Mouse (Mus musculus) midbrain, postnatal 0 days (tissue): ENCODE measurements around the gene Rnf19b. TPM values are rescaled to one million over a fixed set of nuclear protein-coding genes. Genes with fewer than 3 reads are reported as not detected.

Experiments
- ATAC-seq: fragments of 200-750 bp; cut with Nextera tagmentation; 2 replicates; pipeline ENCODE4 v1.8.0; 2017; ENCODE audit warnings: moderate number of reproducible peaks, mild to moderate bottlenecking, moderate TSS enrichment, moderate library complexity; ENCODE audit not compliant: low FRiP score
- DNase-seq: peaks from one replicate; pipeline ENCODE4 v3.0.0-alpha.2; 2015; ENCODE audit warnings: low spot score
- H3K27ac ChIP-seq: fragments of 300-500 bp; sonication (generic); 2 replicates; pipeline ENCODE4 v1.5.1; 2014; ENCODE audit warnings: low read depth, mild to moderate bottlenecking, low read length, mixed read lengths
- H3K27me3 ChIP-seq: fragments of 300-500 bp; sonication (generic); 2 replicates; pipeline ENCODE4 v1.6.1; 2014; ENCODE audit warnings: low read length, control low read depth, mixed read lengths; ENCODE audit not compliant: insufficient read depth
- H3K36me3 ChIP-seq: fragments of 300-500 bp; sonication (generic); 2 replicates; pipeline ENCODE4 v1.6.1; 2014; ENCODE audit warnings: low read length, control low read depth, mixed read lengths; ENCODE audit not compliant: insufficient read depth
- H3K4me1 ChIP-seq: fragments of 300-500 bp; sonication (generic); 2 replicates; pipeline ENCODE4 v1.6.1; 2014; ENCODE audit warnings: mild to moderate bottlenecking, control low read depth, antibody characterized with exemption, low read length, mixed read lengths; ENCODE audit not compliant: insufficient read depth
- H3K4me2 ChIP-seq: fragments of 300-500 bp; sonication (generic); 2 replicates; pipeline ENCODE4 v1.6.1; 2014; ENCODE audit warnings: low read depth, mild to moderate bottlenecking, low read length, mixed read lengths; ENCODE audit not compliant: poor library complexity, severe bottlenecking
- H3K4me3 ChIP-seq: fragments of 300-500 bp; sonication (generic); 2 replicates; pipeline ENCODE4 v1.5.1; 2014; ENCODE audit warnings: low read depth, mild to moderate bottlenecking, low read length, moderate library complexity
- H3K9ac ChIP-seq: fragments of 300-500 bp; sonication (generic); replicated peaks from 2 replicates; pipeline ENCODE4 v1.6.1; 2014; ENCODE audit warnings: mild to moderate bottlenecking, low read length, moderate library complexity, mixed read lengths; ENCODE audit not compliant: poor library complexity, severe bottlenecking
- H3K9me3 ChIP-seq: fragments of 300-500 bp; sonication (generic); 2 replicates; pipeline ENCODE4 v1.6.1; 2016; ENCODE audit warnings: low read length, control low read depth
- CTCF ChIP-seq: IDR thresholded peaks from 2 replicates; pipeline ENCODE4 v1.5.1; 2016; ENCODE audit warnings: antibody characterized with exemption, mild to moderate bottlenecking
- WGBS: fragments of 180-500 bp; shearing (Covaris S2); extraction: QIAGEN DNeasy Blood & Tissue Kit; methylation state at CpG from one replicate; pipeline ENCODE4 v1.1.7; 2014; 5-methylcytosine and 5-hydroxymethylcytosine counted together
- polyA plus RNA-seq: library from polyadenylated mRNA; unstranded; fragments of >200 nt; fragmentation: Nextera tagmentation; extraction: Ambion mirVana; gene quantifications from 2 replicates; pipeline ENCODE4 v1.2.1, GENCODE M21; 2015
- total RNA-seq: library from RNA; depleted of rRNA; stranded (reverse); fragments of >200 nt; gene quantifications from 2 replicates; pipeline ENCODE4 v1.2.3, GENCODE M21; 2014

The Rnf19b gene
- total and polyA plus RNA-seq, 2 experiments from 2014 or later = 40.2 to 160 TPM

DNA sequence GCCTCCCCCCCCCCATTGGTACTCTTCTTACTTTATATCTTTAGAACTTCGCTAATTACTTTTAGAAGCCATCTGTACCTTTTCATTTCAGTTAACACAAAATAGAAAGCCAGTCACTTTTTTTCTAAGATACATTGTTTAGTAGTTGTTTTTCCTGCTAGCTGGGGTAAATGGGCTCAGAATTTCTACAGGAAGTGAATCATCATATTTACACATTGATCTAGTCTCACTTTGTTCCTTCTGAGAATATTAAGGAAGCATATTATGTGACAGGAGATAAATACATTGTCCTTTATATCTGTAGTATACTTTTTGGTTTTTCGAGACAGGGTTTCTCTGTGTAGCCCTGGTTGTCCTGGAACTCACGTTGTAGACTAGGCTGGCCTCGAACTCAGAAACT, 10.8 kb downstream of the Rnf19b start:
- peaks cover 5% of the 10 kb centered on the region for H3K36me3 ChIP-seq

DNA sequence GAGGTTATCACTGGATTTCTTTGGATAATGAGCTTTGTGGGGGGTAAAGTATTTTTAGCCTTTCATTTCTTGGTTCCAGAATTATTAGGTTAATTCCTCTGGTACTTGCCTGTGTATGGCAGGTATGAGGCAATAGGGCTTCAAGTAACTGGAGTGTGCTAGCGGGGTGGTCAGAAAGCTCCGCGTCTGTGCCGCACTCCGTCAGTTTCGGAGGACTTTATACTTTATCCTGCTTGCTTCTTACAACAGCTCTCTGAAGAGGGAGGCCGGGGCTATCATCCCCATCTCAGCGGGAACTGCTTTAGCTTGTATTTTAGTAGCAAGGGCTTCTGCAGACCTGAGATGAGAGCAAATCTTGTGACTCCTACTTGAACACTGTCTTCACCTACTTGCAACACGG, 21.1 kb downstream of the Rnf19b start:
- no peak overlapping the region for H3K9ac ChIP-seq
- no peaks in the 10 kb centered on the region for H3K9me3 ChIP-seq
- no peak overlapping the region for H3K4me2 ChIP-seq
- H3K4me1 ChIP-seq = no peaks in the 10 kb centered on the region
- no peaks in the 10 kb centered on the region for H3K27me3 ChIP-seq
- DNase-seq (no peak), ATAC-seq (no peak)
- no peak overlapping the region for H3K4me3 ChIP-seq
- peaks cover 59% of the 10 kb centered on the region for H3K36me3 ChIP-seq
- no peak overlapping the region for H3K27ac ChIP-seq
- no peak for TF ChIP-seq CTCF
- WGBS = 94% methylated on average over 9 of the region's 9 CpGs

More for the DNA sequence above, 10.8 kb downstream of the Rnf19b start:
- H3K4me1 ChIP-seq = no peaks in the 10 kb centered on the region
- DNase-seq = no peak
- WGBS = 97% methylated on average over 4 of the region's 4 CpGs
- H3K27ac ChIP-seq = no peak overlapping the region
- H3K9me3 ChIP-seq = no peaks in the 10 kb centered on the region
- no peak overlapping the region for H3K4me3 ChIP-seq
- H3K4me2 ChIP-seq = no peak overlapping the region
- ATAC-seq = no peak
- no peaks in the 10 kb centered on the region for H3K27me3 ChIP-seq
- no peak overlapping the region for H3K9ac ChIP-seq
- no peak for TF ChIP-seq CTCF

- Histone ChIP-seq H3K4me1 (no peaks in the 10 kb centered on the region), H3K27ac (no peak overlapping the region), H3K9me3 (no peaks in the 10 kb centered on the region), H3K9ac (no peak overlapping the region), H3K27me3 (no peaks in the 10 kb centered on the region), H3K4me3 (no peak overlapping the region), H3K4me2 (no peak overlapping the region), H3K36me3 (peaks cover 59% of the 10 kb centered on the region)
- peak; percentile 33 for DNase-seq
- ATAC-seq = no peak
- 77% methylated on average over 7 of the region's 7 CpGs for WGBS
- TF ChIP-seq CTCF = no peak
Observed at GRCm38 (mm10) chr4:129081041-129081440, 23.0 kb downstream of the Rnf19b start.

DNA sequence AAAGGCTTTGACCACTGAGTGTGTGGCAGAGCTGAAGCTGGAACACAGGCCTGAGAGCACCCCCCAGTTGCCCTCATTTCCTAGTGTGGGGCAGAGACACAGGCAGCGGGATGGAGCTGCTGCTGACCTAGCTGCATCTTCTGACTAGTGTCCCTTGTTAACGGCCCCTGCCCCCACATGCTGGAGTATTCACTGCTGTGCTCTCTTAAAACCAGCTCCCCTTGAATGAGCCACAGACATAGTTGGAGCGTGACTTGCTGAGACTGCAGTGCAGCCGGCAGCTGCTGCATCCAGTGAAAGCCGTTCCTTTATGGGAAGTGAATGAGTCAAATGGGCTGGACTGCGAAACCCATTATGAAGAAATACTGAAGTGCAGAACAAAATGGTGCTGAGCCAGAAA, 23.4 kb downstream of the Rnf19b start:
- ATAC-seq = no peak
- H3K27me3 ChIP-seq = no peaks in the 10 kb centered on the region
- 79% methylated on average over 6 of the region's 6 CpGs for WGBS

GRCm38 (mm10) chr4:129081939-129082338, 23.9 kb downstream of the Rnf19b start:
- 90% methylated on average over 3 of the region's 3 CpGs for WGBS
- no peak for TF ChIP-seq CTCF

More for the DNA sequence above, 23.4 kb downstream of the Rnf19b start:
- Histone ChIP-seq H3K27ac (no peak overlapping the region), H3K36me3 (peaks cover 59% of the 10 kb centered on the region), H3K4me1 (no peaks in the 10 kb centered on the region), H3K4me2 (no peak overlapping the region), H3K4me3 (no peak overlapping the region), H3K9ac (no peak overlapping the region), H3K9me3 (no peaks in the 10 kb centered on the region)
- peak; percentile 61 for DNase-seq
- no peak for TF ChIP-seq CTCF

GRCm38 (mm10) chr4:129082379-129083115, 24.5 kb downstream of the Rnf19b start:
- no peak overlapping the region for H3K9ac ChIP-seq
- no peaks in the 10 kb centered on the region for H3K9me3 ChIP-seq
- peak; percentile 89 for TF ChIP-seq CTCF
- WGBS = 48% methylated on average over 10 of the region's 10 CpGs
- peak; percentile 69 for ATAC-seq
- DNase-seq = peak; percentile 89
- H3K36me3 ChIP-seq = peaks cover 54% of the 10 kb centered on the region
- H3K27ac ChIP-seq = no peak overlapping the region
- no peak overlapping the region for H3K4me3 ChIP-seq
- H3K4me1 ChIP-seq = no peaks in the 10 kb centered on the region
- no peaks in the 10 kb centered on the region for H3K27me3 ChIP-seq
- H3K4me2 ChIP-seq = no peak overlapping the region

More at GRCm38 (mm10) chr4:129081939-129082338, 23.9 kb downstream of the Rnf19b start:
- Histone ChIP-seq H3K4me1 (no peaks in the 10 kb centered on the region), H3K27me3 (no peaks in the 10 kb centered on the region), H3K4me2 (no peak overlapping the region), H3K27ac (no peak overlapping the region), H3K9me3 (no peaks in the 10 kb centered on the region), H3K4me3 (no peak overlapping the region), H3K36me3 (peaks cover 54% of the 10 kb centered on the region), H3K9ac (no peak overlapping the region)
- DNase-seq (no peak), ATAC-seq (no peak)
